Mouse (Mus musculus) granulocyte monocyte progenitor cell, adult 5-6 weeks (primary cell): ENCODE data around the gene Vmn1r121. TPM values are rescaled to one million over a fixed set of nuclear protein-coding genes. Genes with fewer than 3 reads are reported as not detected.
"Not testable (repeated sequence)": the region's sequence is repeated elsewhere in the genome, so short reads cannot be mapped to it uniquely, and the experiment has no call there.

Experiments used
- ATAC-seq: replicated peaks from 2 replicates; pipeline ENCODE4 v1.8.0; 2016; ENCODE audit warnings: mild to moderate bottlenecking, moderate TSS enrichment, inconsistent platforms; ENCODE audit not compliant: poor library complexity, severe bottlenecking
- total RNA-seq, 2 experiments: library from RNA; stranded (forward) in 1 of 2; stranded (reverse) in 1 of 2; fragments of 200-712, 200-1000 nt in 1 of 2; fragments of >200 nt in 1 of 2; fragmentation: Nextera tagmentation in 1 of 2; gene quantifications; 2 replicates each; pipeline ENCODE4 v1.2.3; 2014 to 2017

Vmn1r121 gene
- total RNA-seq (2014; fragmentation: Nextera tagmentation) (not detected in 2 replicates), total RNA-seq (2017) (not detected in 2 replicates)

GRCm38 (mm10) chr7:21098413-21098812 lies at the start of gene Vmn1r121:
Gene Vmn1r121, minus strand, starts transcription at chr7:21098513.
- not testable (repeated sequence) for ATAC-seq

- not testable (repeated sequence) for ATAC-seq
These were observed 35.7 kb upstream of the Vmn1r121 start, which contains the start of gene Vmn1r122 for GRCm38 (mm10) chr7:21134028-21134427. Gene Vmn1r122, minus strand, starts transcription at chr7:21134128.

- not testable (repeated sequence) for ATAC-seq
These were observed 44.6 kb downstream of the Vmn1r121 start, which contains the start of gene Vmn1r120 for GRCm38 (mm10) chr7:21053684-21054083. Gene Vmn1r120, minus strand, starts transcription at chr7:21053784.

Other genes with a start within 250 kb of the Vmn1r121 start
- not detected in 2 replicates for gene Vmn1r116, start 226.3 kb downstream of the Vmn1r121 start, total RNA-seq (2014; fragmentation: Nextera tagmentation)
- gene Vmn1r116, start 226.3 kb downstream of the Vmn1r121 start, total RNA-seq (2017) = not detected in 2 replicates
- not detected in 2 replicates for gene Vmn1r117, start 214.4 kb downstream of the Vmn1r121 start, total RNA-seq (2014; fragmentation: Nextera tagmentation)
- not detected in 2 replicates for gene Vmn1r117, start 214.4 kb downstream of the Vmn1r121 start, total RNA-seq (2017)
- gene Vmn1r118, start 186.2 kb downstream of the Vmn1r121 start, total RNA-seq (2014; fragmentation: Nextera tagmentation) = not detected in 2 replicates
- gene Vmn1r118, start 186.2 kb downstream of the Vmn1r121 start, total RNA-seq (2017) = not detected in 2 replicates
- not detected in 2 replicates for gene Vmn1r119, start 86.1 kb downstream of the Vmn1r121 start, total RNA-seq (2014; fragmentation: Nextera tagmentation)
- gene Vmn1r119, start 86.1 kb downstream of the Vmn1r121 start, total RNA-seq (2017) = not detected in 2 replicates
- gene Vmn1r120, start 44.7 kb downstream of the Vmn1r121 start, total RNA-seq (2014; fragmentation: Nextera tagmentation) = not detected in 2 replicates
- not detected in 2 replicates for gene Vmn1r120, start 44.7 kb downstream of the Vmn1r121 start, total RNA-seq (2017)
- gene Vmn1r122, start 35.6 kb upstream of the Vmn1r121 start, total RNA-seq (2014; fragmentation: Nextera tagmentation) = not detected in 2 replicates
- not detected in 2 replicates for gene Vmn1r122, start 35.6 kb upstream of the Vmn1r121 start, total RNA-seq (2017)
- not detected in 2 replicates for gene Vmn1r123, start 63.7 kb upstream of the Vmn1r121 start, total RNA-seq (2014; fragmentation: Nextera tagmentation)
- gene Vmn1r123, start 63.7 kb upstream of the Vmn1r121 start, total RNA-seq (2017) = not detected in 2 replicates
- gene Gm5157, start 91.9 kb upstream of the Vmn1r121 start, total RNA-seq (2014; fragmentation: Nextera tagmentation) = not detected in 2 replicates
- not detected in 2 replicates for gene Gm5157, start 91.9 kb upstream of the Vmn1r121 start, total RNA-seq (2017)
- gene Vmn1r124, start 162.1 kb upstream of the Vmn1r121 start, total RNA-seq (2014; fragmentation: Nextera tagmentation) = not detected in 2 replicates
- not detected in 2 replicates for gene Vmn1r124, start 162.1 kb upstream of the Vmn1r121 start, total RNA-seq (2017)
- gene Vmn1r125, start 173.7 kb upstream of the Vmn1r121 start, total RNA-seq (2014; fragmentation: Nextera tagmentation) = not detected in 2 replicates
- not detected in 2 replicates for gene Vmn1r125, start 173.7 kb upstream of the Vmn1r121 start, total RNA-seq (2017)
- not detected in 2 replicates for gene Vmn1r126, start 203.0 kb upstream of the Vmn1r121 start, total RNA-seq (2014; fragmentation: Nextera tagmentation)
- gene Vmn1r126, start 203.0 kb upstream of the Vmn1r121 start, total RNA-seq (2017) = not detected in 2 replicates
- not detected in 2 replicates for gene Vmn1r127, start 221.3 kb upstream of the Vmn1r121 start, total RNA-seq (2014; fragmentation: Nextera tagmentation)
- not detected in 2 replicates for gene Vmn1r127, start 221.3 kb upstream of the Vmn1r121 start, total RNA-seq (2017)